24 mouse cellular contexts compared by ENCODE assay signal in genomic region chr6:40121494-40121893, GRCm38 (mm10).
A peak's percentile ranks its signal among the peaks of the same experiment; 100 is the strongest.
DNase-seq lines count a peak whose midpoint lies in the region; ATAC-seq and TF ChIP-seq lines count a peak whose summit lies in the region.
"Had no signal": no experiment of that assay in that cellular context is flagged by ENCODE, and none has a peak within 500 bp of the region (broad histone marks: within the 10 kb centered on the region; RNA-seq: fewer than 3 reads in every experiment).

No protein-coding gene starts in this region.

- H3K9me3 ChIP-seq in forebrain, embryonic 13.5 days (replicated peaks), result no peaks in the 10 kb centered on the region
- H3K9me3 ChIP-seq in forebrain, embryonic 10.5 days, result no peaks in the 10 kb centered on the region
- no peaks in the 10 kb centered on the region for H3K9me3 ChIP-seq in hindbrain, embryonic 15.5 days
- no peaks in the 10 kb centered on the region for H3K9me3 ChIP-seq in hindbrain, embryonic 11.5 days (ENCODE audit: control insufficient read depth, low read length)
- H3K9me3 ChIP-seq in forebrain, postnatal 0 days (ENCODE audit: low read length), result no peaks in the 10 kb centered on the region
- no peaks in the 10 kb centered on the region for H3K9me3 ChIP-seq in kidney, embryonic 14.5 days (ENCODE audit: control insufficient read depth, low read length)
- H3K9me3 ChIP-seq: embryonic facial prominence, embryonic 10.5 days; heart, embryonic 15.5 days; liver, embryonic 13.5 days had no signal

- H3K27ac ChIP-seq in forebrain, embryonic 13.5 days, result no peak overlapping the region
- no peak overlapping the region for H3K27ac ChIP-seq in forebrain, embryonic 10.5 days
- H3K27ac ChIP-seq in hindbrain, embryonic 15.5 days (replicated peaks), result peak overlapping the region; percentile 56
- H3K27ac ChIP-seq in hindbrain, embryonic 11.5 days (ENCODE audit: low read depth, low read length), result no peak overlapping the region
- H3K27ac ChIP-seq in forebrain, postnatal 0 days (ENCODE audit: low read depth, low read length), result peak overlapping the region; percentile 72
- no peak overlapping the region for H3K27ac ChIP-seq in kidney, embryonic 14.5 days (ENCODE audit: low read depth, low read length)
- H3K27ac ChIP-seq: embryonic facial prominence, embryonic 10.5 days; heart, embryonic 15.5 days; liver, embryonic 13.5 days had no signal

- WGBS in forebrain, embryonic 13.5 days, result 34% methylated on average over 4 of the region's 4 CpGs
- WGBS in forebrain, embryonic 10.5 days, result 59% methylated on average over 4 of the region's 4 CpGs
- WGBS in hindbrain, embryonic 15.5 days, result 33% methylated on average over 4 of the region's 4 CpGs
- WGBS in hindbrain, embryonic 11.5 days, result 59% methylated on average over 3 of the region's 4 CpGs
- WGBS in forebrain, postnatal 0 days, result 27% methylated on average over 4 of the region's 4 CpGs
- WGBS in kidney, embryonic 14.5 days, result 55% methylated on average over 4 of the region's 4 CpGs

- no peak overlapping the region for H3K9ac ChIP-seq in forebrain, embryonic 13.5 days
- H3K9ac ChIP-seq in hindbrain, embryonic 15.5 days, result no peak overlapping the region
- H3K9ac ChIP-seq in hindbrain, embryonic 11.5 days (ENCODE audit: low read depth, low read length), result no peak overlapping the region
- H3K9ac ChIP-seq in forebrain, postnatal 0 days, result no peak overlapping the region
- no peak overlapping the region for H3K9ac ChIP-seq in kidney, embryonic 14.5 days (ENCODE audit: low read depth, low read length)
- H3K9ac ChIP-seq: heart, embryonic 15.5 days; liver, embryonic 13.5 days had no signal

- H3K36me3 ChIP-seq in forebrain, embryonic 13.5 days (ENCODE audit: poor library complexity, severe bottlenecking), result no peaks in the 10 kb centered on the region
- H3K36me3 ChIP-seq in forebrain, embryonic 10.5 days (replicated peaks), result no peaks in the 10 kb centered on the region
- H3K36me3 ChIP-seq in hindbrain, embryonic 15.5 days, result no peaks in the 10 kb centered on the region
- H3K36me3 ChIP-seq in hindbrain, embryonic 11.5 days (ENCODE audit: control insufficient read depth, insufficient read depth, low read length), result no peaks in the 10 kb centered on the region
- H3K36me3 ChIP-seq in forebrain, postnatal 0 days (ENCODE audit: insufficient read depth), result no peaks in the 10 kb centered on the region
- no peaks in the 10 kb centered on the region for H3K36me3 ChIP-seq in kidney, embryonic 14.5 days (ENCODE audit: control insufficient read depth, insufficient read depth, low read length)
- H3K36me3 ChIP-seq: embryonic facial prominence, embryonic 10.5 days; heart, embryonic 15.5 days; liver, embryonic 13.5 days had no signal

- H3K4me1 ChIP-seq in forebrain, embryonic 13.5 days, result peaks cover 20% of the 10 kb centered on the region
- peaks cover 7% of the 10 kb centered on the region for H3K4me1 ChIP-seq in forebrain, embryonic 10.5 days
- peaks cover 42% of the 10 kb centered on the region for H3K4me1 ChIP-seq in hindbrain, embryonic 15.5 days (replicated peaks)
- H3K4me1 ChIP-seq in hindbrain, embryonic 11.5 days (replicated peaks; ENCODE audit: control insufficient read depth, insufficient read depth, low read length), result no peaks in the 10 kb centered on the region
- peaks cover 11% of the 10 kb centered on the region; the same call in 1 of the 2 replicates for H3K4me1 ChIP-seq in forebrain, postnatal 0 days (ENCODE audit: insufficient read depth)
- H3K4me1 ChIP-seq in kidney, embryonic 14.5 days (ENCODE audit: control insufficient read depth, insufficient read depth, low read length), result 0 out of 2 replicates have a peak, but pooled peaks cover 5% of the 10 kb centered on the region
- H3K4me1 ChIP-seq: embryonic facial prominence, embryonic 10.5 days; heart, embryonic 15.5 days; liver, embryonic 13.5 days had no signal

- H3K27me3 ChIP-seq in forebrain, embryonic 13.5 days, result no peaks in the 10 kb centered on the region
- H3K27me3 ChIP-seq in forebrain, embryonic 10.5 days (ENCODE audit: poor library complexity, severe bottlenecking), result no peaks in the 10 kb centered on the region
- no peaks in the 10 kb centered on the region for H3K27me3 ChIP-seq in hindbrain, embryonic 15.5 days
- no peaks in the 10 kb centered on the region for H3K27me3 ChIP-seq in hindbrain, embryonic 11.5 days (ENCODE audit: control insufficient read depth, insufficient read depth, low read length)
- H3K27me3 ChIP-seq in forebrain, postnatal 0 days (ENCODE audit: insufficient read depth, low read length), result no peaks in the 10 kb centered on the region
- H3K27me3 ChIP-seq in kidney, embryonic 14.5 days (ENCODE audit: control insufficient read depth, insufficient read depth, low read length), result no peaks in the 10 kb centered on the region
- H3K27me3 ChIP-seq: heart, embryonic 15.5 days; liver, embryonic 13.5 days had no signal

- no peak for TF ChIP-seq CTCF in forebrain, postnatal 0 days (IDR thresholded peaks at IDR 0.05; ENCODE audit: low read depth)

- no peak for DNase-seq in forebrain, embryonic 10.5 days (ENCODE audit: extremely low spot score, low spot score)
- no peak for DNase-seq in hindbrain, embryonic 11.5 days (ENCODE audit: low spot score)
- peak; percentile 39 for DNase-seq in R1 (ENCODE audit: low read depth, low spot score)
- peak; percentile 74 for DNase-seq in forebrain, postnatal 0 days
- no peak for DNase-seq in ovary, adult 18-20 months (ENCODE audit: low spot score)
- DNase-seq: adrenal gland, postnatal 14 days; cerebellum, adult 11-12 months; cerebellum, postnatal 10 days; heart, postnatal 4 days; kidney, adult 9 months; kidney, postnatal 36 days; liver, embryonic 13.5 days; lung, adult 2 months; lung, postnatal 14 days; right cerebral cortex, adult 18-20 months; thymus, adult 18-20 months; thymus, postnatal 36 days had no signal

- H3K4me3 ChIP-seq in forebrain, embryonic 13.5 days, result no peak overlapping the region
- H3K4me3 ChIP-seq in forebrain, embryonic 10.5 days, result no peak overlapping the region
- H3K4me3 ChIP-seq in hindbrain, embryonic 15.5 days, result no peak overlapping the region
- no peak overlapping the region for H3K4me3 ChIP-seq in hindbrain, embryonic 11.5 days (ENCODE audit: low read depth, low read length)
- no peak overlapping the region for H3K4me3 ChIP-seq in forebrain, postnatal 0 days (ENCODE audit: low read depth, low read length)
- no peak overlapping the region for H3K4me3 ChIP-seq in kidney, embryonic 14.5 days (ENCODE audit: low read length)
- H3K4me3 ChIP-seq: embryonic facial prominence, embryonic 10.5 days; heart, embryonic 15.5 days; left cerebral cortex, adult 2 months; liver, embryonic 13.5 days had no signal

- ATAC-seq in forebrain, embryonic 13.5 days, result peak; percentile 50; the same call in 1 of the 2 replicates
- ATAC-seq in hindbrain, embryonic 15.5 days (ENCODE audit: low FRiP score, low read depth), result no peak
- ATAC-seq in hindbrain, embryonic 11.5 days (ENCODE audit: low FRiP score), result no peak
- peak; percentile 89 for ATAC-seq in forebrain, postnatal 0 days
- no peak for ATAC-seq in kidney, embryonic 14.5 days (ENCODE audit: low FRiP score, low TSS enrichment)
- ATAC-seq: intestine, embryonic 16.5 days had no signal

- no peak overlapping the region for H3K4me2 ChIP-seq in forebrain, embryonic 13.5 days
- H3K4me2 ChIP-seq in hindbrain, embryonic 15.5 days, result no peak overlapping the region
- no peak overlapping the region for H3K4me2 ChIP-seq in hindbrain, embryonic 11.5 days (replicated peaks; ENCODE audit: low read depth, low read length)
- H3K4me2 ChIP-seq in forebrain, postnatal 0 days (ENCODE audit: low read depth), result no peak overlapping the region
- no peak overlapping the region for H3K4me2 ChIP-seq in kidney, embryonic 14.5 days (replicated peaks; ENCODE audit: low read depth, low read length)
- H3K4me2 ChIP-seq: heart, embryonic 15.5 days; liver, embryonic 13.5 days had no signal

Comparison
In these comparisons a context has a peak if more than half of its experiments do, and no peak if none do; other contexts are left out.
1. H3K27ac ChIP-seq: peak in hindbrain, embryonic 15.5 days (single experiment) and forebrain, postnatal 0 days (single experiment); none in forebrain, embryonic 13.5 days (single experiment), forebrain, embryonic 10.5 days (single experiment), hindbrain, embryonic 11.5 days (single experiment) and kidney, embryonic 14.5 days (single experiment).
2. DNase-seq: peak in R1 (single experiment) and forebrain, postnatal 0 days (single experiment); none in forebrain, embryonic 10.5 days (single experiment), hindbrain, embryonic 11.5 days (single experiment) and ovary, adult 18-20 months (single experiment).
3. ATAC-seq: peak in forebrain, embryonic 13.5 days (single experiment) and forebrain, postnatal 0 days (single experiment); none in hindbrain, embryonic 15.5 days (single experiment), hindbrain, embryonic 11.5 days (single experiment) and kidney, embryonic 14.5 days (single experiment).